Mouse (Mus musculus) adrenal gland, postnatal 10 days (tissue): Measurements from ENCODE around the gene Gm28038. TPM values are rescaled to one million over a fixed set of nuclear protein-coding genes. Genes with fewer than 3 reads are reported as not detected.
A peak's percentile ranks its signal among the peaks of the same experiment; 100 is the strongest.

Experiments used
- DNase-seq: peaks from one replicate; pipeline ENCODE4 v3.0.0; 2021; ENCODE audit warnings: mixed read lengths
- total RNA-seq, 2 experiments: library from RNA; stranded (reverse); gene quantifications; 2 replicates each; pipeline ENCODE4 v1.2.3; 2021

Gm28038 gene
- total RNA-seq, 2 experiments from 2014 or later: not detected

DNA sequence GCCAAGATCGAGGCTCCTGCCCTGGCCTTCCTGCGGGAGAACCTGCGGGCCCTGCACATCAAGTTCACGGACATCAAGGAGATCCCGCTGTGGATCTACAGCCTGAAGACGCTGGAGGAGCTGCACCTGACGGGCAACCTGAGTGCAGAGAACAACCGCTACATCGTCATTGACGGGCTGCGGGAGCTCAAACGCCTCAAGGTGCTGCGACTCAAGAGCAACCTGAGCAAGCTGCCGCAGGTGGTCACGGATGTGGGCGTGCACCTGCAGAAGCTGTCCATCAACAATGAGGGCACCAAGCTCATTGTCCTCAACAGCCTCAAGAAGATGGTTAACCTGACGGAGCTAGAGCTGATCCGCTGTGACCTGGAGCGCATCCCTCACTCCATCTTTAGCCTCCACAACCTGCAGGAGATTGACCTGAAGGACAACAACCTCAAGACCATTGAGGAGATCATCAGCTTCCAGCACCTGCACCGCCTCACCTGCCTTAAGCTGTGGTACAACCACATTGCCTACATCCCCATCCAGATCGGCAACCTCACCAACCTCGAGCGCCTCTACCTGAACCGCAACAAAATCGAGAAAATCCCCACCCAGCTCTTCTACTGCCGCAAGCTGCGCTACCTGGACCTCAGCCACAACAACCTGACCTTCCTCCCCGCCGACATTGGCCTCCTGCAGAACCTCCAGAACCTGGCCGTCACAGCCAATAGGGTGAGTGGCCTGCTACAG is 24.1 kb upstream of the Gm28038 start:
- no peak for DNase-seq

DNA sequence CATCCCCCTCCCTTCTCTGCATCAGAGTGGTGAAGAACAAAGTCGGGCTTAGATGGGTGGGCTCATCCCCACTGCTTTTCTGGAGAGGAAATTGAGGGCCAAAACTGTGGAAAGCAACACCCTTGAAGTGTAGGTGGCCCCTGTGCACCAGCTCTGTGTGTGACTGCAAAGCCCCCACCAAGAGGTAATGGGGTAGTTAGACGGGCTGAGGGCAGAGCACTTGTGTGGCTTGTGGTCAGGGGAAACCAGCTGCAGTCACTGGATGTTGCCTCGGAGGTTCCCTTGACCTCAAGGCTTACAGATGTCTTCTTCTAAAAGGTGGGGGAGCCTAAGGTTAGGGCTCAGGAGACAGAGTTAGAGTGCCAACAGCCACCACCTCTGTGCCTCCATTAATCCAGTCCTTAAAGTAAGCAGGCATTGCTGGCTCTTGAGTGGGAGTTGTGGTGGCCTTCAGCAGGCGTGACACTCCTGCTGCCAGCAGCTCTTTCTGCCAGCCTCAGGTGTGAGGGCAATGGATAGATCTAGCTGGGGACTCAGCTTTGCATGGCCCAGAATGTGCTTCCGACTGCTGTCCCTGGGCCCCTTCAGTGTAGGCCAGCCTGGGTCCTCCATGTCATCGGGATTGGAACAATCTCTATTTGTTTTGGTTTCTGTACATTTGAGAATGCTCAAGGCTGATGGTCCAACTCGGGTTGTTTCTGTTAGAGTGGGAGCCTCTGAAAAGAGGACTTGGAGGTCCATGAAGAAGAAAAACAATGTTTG is 23.0 kb upstream of the Gm28038 start:
- DNase-seq: no peak

DNA sequence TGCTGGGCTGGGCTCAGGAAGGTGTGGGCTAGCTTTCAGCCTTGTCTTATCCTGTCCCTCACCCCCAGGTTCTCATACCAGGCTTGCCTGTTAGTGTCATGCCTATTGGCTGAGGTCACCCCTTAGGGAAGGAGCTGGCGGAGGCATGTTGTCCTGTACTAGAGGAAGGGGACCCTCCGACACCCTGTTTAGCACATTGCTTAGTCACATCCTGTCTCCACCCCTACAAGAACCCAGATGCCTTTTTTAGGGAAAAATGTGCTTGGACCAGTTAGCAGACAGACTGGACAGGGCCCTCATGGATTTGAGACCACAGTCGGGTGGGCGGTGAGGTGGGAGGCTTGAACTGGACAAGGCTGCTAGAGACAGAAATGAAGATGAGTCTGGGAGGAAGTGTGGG is 22.2 kb upstream of the Gm28038 start:
- DNase-seq: no peak

DNA sequence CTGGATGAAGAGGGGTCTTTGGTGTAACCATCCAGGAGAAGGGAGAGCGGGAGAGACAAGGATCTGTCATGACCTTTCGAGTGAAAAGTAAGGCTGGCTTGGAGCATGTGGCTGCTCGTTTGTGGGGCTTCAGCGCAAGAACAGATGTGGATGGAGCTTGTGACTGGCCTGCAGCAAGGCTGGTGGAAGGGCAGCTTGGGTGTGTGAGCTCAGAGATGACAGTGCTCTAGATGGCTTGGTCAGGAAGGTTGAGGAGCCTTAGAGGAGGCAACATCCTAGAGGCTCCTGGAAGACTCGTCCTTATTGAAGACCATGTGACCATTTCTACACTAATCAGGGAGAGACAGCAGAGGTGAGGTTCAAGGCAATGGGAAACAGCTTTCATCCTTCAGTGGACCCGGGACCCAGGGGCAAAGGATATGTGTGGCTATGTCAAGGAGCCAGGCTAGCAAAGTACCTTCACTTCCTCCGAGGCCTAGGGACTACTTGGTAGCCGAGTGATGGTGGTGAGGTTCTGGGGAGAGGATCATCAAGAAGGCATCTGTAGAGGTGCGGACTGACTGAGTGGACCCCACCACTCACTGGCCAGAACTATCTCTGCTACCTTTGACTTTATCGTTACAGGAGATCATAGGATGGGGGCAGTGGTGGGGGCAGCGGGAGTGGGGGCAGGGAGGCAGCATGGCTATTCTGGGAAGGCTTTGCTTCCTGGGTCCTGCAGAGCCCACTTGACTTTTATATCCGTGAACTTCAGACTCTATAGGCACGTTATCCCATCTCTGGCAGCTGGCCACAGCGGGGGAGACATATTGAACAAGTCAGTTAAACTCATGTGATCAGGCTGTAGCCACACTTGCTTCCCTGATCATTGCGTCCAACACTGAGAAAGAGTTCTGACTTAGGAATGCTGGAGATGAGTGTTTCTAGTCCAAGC is 21.4 kb upstream of the Gm28038 start:
- no peak for DNase-seq

DNA sequence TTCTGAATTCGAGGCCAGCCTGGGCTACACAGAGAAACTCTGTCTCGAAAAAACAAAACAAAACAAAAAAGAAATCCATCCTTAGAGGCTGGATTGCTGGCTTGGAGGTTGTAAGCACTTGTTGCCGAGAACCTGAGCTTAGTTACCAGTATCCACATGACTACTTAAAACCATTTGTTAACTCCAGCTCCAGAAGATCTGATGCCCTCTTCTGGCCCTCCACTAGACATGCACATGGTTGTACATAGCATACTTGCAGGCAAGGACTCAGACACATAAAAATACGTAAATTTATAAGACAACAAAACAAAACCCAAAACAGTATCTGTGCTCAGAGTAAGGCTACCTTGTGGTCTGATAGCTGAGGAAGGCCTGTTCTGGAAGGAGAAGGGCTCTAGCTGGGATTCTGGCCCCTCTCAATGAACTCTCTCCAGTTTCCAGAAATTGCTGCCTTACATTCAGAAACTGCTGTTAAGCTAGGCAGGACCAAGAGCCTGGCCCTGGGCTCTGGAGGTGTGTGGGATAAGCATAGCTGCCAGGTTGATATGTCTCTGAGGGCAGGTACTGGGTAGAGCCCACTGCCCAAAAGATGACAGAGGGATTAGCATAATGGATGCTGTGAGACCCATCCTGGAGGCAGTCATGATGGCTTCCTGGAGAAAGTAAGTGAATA is 19.6 kb upstream of the Gm28038 start:
- no peak for DNase-seq

DNA sequence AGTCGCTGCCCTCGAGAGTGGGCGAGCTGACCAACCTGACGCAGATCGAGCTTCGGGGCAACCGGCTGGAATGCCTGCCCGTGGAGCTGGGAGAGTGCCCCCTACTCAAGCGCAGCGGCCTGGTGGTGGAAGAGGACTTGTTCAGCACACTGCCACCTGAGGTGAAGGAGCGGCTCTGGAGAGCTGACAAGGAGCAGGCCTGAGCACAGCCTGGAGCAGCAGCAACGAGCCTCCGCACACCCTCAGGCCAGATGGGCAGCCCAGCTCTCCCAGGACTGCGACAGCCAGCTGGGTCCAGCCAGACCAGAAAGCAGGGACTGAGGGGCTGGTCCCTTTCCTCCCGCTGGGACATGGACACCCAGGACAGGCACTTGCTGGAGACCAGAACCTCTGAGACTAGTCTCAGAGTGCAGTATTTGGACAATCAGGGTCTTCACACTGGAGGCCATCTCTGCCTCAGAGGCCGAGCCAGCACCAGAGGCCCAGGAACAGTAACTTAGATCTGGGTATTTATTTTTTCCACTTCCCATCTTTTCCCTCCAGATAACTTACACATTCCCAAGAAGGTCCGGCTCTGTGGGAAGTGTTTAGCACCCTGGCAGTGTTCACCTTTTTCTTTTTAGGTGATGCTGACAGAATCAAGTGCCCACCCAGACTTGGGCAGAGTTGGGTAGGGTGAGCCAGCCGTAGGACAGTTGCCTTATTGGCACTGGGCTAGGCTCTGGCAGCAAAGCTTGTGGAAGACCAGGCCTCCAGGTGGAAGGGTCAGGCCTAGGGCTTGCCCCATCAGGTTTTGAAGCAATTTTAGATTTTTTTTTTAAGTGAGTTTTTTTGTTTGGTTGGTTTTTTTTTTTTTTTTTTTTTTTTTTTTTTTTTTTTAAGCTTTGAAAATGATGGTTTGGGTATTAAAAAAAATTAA is 18.7 kb upstream of the Gm28038 start:
- DNase-seq: no peak

DNA sequence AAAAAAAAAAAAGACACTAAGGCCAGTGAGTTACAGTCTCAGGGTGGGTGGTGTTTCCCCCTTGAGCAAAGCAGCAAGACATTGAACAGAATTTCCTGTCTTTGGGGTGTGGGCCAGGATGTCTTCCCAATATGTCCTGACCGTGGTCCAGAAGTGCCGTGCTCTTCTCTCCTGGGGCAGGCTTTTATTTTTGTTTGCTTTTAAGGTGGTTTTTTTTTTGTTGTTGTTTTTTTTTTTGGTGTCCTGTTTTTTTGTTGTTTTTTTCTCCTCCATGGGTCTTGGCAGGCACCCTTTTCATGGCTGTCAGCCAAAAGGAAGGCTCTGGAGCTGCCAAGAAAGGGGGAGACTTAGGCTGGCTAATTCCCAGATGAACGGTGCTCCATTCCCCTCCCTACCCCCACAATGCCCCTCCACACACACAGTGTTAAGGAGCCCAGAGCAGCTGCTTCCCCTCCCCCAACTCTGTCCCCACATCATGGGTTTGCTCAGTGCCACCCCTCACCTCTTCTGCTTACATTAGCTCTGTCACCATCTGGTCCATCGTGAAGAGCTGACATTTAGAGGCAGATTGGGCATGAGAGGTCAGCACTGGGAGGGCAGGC is 17.9 kb upstream of the Gm28038 start:
- DNase-seq: peak; percentile 82

DNA sequence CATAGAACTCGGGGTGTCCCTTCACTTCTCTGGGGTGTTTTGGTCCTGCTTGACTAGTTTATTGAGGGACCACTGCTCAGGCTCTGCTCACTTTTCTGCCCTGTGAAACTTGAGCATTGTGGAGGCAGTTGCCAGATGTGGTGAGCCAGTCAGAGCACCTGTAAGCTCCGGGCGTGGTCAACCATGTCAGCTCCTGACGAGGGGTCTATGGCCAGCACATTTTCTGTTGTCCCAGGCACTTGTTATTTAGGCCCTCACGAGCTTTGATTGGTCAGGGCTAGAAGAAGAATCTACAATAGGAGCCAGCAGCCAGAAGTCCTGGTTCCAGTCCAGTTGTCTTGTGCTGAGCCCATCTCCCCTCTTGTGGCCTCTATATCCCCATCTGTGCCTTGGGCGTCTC is 17.0 kb upstream of the Gm28038 start:
- DNase-seq: no peak

DNA sequence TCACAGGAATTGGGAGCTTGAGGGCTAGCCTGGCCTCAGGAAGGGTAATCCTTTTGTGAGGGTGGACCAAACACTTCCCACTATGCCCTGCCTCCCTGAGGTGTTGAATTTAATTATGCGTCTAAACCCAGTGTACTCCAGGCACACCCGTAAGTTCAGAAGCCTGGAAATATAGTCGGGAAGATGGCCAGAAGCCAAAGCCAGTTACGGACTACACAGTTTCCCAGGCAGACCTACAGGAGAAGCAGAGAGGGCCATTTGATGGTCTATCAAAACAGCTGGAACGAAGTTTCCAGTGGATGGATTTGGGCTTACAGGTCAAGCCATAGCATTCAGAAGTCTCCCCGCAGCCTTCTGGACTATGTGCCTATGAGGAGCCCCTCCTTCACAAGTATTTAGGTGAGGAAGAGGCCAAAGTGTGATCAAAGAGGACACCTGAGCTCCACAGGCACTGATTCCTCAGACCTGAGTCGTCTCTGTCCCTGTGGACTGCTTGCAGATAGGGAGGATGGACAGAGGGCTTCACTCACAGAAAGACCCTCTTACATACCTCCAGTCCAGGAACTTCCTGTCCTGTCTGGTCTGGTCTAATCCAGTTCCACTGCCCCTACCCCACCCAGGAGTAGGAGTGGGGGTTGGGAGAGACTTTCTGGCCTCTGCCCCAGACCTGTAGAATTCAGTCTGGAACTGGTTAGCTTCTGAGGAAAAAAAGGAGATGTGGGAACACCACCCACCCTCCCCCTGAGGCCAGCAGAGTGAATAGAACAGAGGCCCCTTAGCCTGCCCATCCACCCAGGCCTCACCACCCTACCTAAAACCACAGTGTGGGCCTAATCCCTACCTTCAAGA is 15.9 kb upstream of the Gm28038 start:
- DNase-seq: no peak

DNA sequence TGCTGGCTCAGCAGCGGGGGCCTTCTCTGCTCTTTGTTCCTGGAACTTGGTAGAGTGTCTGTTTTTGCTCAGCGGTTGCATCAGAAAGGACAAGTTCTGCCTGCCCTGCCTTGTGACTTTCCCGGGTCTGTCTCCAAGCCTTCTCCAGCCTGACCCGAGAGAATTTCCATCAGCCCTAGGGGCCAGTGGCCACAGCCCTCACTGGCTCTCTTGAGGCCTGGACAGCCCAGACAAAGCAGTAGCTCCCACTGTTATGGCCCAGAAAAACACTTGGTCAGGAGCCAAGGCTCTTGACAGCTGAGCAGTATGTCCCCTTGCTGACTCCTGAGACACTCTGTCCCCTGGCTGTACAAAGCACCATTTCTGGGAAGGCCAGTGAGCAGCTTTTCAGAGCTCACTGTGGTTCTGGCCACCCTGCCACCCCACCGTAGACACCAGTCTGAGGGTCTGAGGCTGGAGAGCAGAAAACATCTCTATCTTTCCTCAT is 15.0 kb upstream of the Gm28038 start, which contains the start of gene Phyhd1:
TSS of gene Phyhd1 (plus strand) at position 437 of the 487 bp plus-strand sequence.
- DNase-seq: peak; percentile 84

DNA sequence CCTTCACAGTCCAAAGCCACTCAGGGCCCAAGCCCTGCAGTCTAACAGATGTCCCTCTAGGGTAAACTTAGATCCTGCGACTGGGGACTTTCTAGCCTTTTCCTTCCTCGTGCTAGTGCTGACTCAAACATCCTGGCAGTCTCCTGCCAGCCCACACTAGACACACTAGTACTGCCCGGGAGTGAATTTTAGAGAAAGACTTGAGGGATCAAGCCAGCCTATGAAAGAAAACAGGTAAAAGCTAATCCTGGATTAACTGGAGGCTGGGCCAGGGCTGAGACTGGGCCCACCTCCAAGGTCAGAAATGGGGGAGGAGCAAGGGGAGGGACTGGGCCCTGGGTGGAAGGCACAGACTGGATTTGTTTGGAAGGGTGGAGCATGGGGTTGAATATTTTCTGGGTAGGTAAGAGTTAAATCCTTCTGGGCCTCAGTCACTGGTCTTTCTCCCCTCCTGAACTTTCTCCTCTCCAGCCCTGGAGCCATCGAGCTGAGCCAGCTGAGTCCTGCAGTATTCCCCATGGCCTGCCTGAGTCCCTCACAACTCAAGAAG is 14.4 kb upstream of the Gm28038 start:
- DNase-seq: peak; percentile 86

DNA sequence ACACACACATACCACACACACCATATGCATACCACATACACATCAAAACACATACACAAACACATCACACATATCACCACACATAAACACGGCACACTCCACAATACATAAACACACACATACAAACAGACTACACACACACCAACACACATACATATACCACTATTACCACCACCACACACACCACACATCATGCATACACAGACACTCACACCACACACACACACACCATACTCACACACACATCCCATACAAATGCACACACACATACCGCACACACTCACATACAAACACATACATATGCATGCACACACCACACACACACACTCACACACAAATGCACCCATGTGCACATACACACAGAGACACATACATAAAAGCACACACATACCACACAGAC is 13.4 kb upstream of the Gm28038 start:
- DNase-seq: no peak

DNA sequence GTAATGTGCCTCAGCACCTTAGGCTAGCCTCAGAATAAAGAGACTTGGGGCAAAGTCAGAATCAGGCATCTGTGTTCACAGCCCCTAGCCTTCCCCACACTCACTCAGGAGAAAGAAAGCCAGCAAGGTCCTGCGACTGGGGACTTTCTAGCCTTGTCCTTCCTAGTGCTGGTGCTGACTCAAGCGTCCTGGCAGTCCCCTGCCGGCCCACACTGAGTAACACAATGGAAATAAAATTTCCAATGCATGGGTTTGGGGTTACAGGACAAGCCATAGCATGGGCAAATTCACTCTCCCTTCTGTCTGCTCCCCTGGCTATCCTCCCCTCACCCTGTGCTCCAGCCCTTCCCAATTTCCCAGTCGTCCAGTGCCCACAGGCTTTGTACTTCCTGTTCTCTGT is 12.5 kb upstream of the Gm28038 start:
- no peak for DNase-seq

DNA sequence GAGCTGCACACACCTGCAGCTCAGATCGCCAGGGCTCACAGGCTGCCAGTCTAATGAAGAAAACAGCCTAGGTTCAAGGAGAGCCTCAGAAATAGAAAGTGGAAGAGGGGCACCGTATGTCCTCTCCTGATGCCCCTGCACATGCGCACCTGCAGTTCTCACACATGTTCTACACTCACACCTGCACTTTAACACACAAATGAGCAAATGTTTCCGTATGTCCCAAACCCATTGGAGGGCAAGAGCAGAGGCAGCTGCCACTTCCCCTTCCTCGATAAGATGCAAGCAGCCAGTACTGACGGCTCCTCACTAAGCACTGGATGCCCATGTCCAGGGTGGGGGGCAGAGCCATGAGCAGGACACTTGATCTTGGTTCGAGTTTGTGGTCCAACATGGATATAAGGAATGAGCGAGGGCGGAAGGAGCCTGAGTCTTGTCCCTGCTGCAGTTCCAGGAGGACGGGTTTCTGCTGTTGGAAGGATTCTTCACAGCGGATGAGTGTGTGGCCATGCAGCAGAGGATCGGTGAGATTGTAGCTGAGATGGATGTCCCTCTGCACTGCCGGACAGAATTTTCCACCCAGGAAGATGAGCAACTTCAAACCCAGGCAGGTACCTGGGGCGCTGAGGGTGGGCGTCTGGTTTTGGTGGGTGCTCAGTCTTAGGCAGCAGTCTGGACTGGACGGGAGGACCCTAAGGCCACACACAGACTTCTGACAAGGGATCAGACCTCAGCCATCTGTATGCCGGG is 11.4 kb upstream of the Gm28038 start:
- DNase-seq: no peak

DNA sequence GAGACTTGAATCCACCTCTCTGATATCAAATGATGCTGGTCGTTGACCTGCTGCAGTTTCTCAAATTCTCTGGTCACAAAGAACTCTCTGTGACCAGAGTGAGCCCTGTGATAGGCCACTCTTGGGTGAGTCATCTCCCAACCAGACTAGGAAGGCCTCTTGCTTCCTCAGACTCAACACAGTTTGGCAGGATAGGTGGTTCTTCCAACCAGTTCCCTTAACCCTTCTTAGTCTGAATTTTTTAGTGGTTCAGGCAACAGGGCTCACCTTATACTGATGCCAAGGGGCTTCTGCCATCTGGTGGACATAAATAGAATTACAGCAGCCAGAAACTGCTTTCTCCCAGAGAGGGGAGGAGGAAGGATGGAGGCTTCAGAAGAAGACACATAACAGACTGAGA is 10.7 kb upstream of the Gm28038 start:
- peak; percentile 77 for DNase-seq

DNA sequence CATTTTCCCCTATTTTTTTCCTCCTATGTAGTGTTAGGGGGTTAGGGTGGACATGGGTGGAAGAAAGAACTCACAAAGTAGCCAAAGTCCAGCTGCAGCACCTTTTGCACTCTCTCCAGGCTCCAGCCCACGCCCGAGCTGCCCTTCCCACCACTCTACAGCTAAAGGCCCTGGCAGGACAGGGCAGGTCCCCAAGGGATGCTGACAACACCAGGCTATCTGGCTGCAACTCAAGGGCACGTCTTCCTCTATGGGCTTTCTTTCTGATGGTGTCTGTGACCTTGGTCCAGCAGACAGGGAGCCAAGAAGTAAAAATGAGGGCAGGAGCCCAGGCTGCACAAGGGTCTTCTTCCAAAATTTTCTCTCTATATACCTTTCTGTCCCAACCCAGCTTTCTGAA is 808 bp downstream of the Gm28038 start:
- peak; percentile 80 for DNase-seq

DNA sequence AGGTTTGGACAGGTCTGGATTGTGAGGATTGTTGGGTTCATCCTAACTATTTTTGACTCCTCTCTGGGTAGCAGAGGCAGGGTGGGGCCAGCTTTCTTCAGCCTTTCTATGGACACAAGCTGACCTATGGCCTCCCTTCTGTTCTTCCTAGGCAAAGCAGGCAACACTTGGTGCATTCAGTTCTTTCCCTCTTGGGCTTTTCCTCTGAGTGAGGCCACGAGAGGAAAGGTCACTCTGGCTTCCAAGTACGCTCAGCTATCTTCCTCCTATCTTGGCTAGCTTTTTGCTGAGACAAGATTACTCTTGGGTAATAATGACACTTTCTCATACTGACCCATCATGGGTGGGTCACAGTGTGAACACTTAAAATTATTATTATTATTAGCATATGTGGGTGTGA is 2.4 kb downstream of the Gm28038 start:
- peak; percentile 38 for DNase-seq

DNA sequence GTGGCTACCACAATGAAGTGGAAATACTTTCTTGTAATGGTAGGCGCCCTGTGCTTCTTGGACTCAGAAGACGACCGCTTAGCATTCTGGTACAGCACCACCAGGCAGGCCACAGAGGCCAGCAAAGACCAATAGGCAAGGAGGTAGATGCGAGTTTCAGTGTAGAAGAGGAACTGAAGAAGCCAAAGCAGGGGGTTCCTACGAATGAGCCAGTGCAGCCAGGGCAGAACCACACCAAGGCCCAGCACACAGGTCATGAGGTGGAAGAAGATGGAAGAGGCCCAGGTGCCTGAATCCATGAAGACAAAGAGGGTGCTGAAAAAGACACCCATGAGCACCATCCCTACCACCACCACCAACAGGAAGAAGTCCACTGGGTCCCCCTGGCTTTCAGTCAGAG is 4.2 kb downstream of the Gm28038 start:
- DNase-seq: no peak
